Mouse (Mus musculus): Measurements from ENCODE around the gene Rtn1. TPM values are rescaled to one million over a fixed set of nuclear protein-coding genes. Genes with fewer than 3 reads are reported as not detected.
A peak's percentile ranks its signal among the peaks of the same experiment; 100 is the strongest.
"Not testable (repeated sequence)": the region's sequence is repeated elsewhere in the genome, so short reads cannot be mapped to it uniquely, and the experiment has no call there.

The Rtn1 gene
- polyA plus RNA-seq, 1 experiment from 2014 or later: 588 TPM

DNA sequence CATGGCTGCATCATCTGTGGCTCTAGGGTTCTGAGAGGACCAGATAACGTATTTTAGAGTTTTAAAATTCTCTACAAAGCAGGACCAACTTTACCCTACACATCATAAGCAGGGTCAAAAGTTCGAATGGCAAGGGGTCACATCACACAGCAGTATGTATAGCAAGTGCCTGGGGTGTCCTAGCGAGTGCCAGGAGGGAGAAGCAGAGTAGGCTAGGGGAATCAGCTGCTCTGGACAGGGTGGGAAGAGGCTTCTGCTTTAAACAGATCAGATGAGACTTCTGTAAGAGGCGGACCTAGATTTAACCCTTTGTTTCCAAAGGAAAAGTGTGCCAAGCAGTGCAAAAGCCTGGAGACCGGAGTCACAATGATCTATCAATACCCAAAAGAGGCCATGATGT is 103.4 kb downstream of the Rtn1 start:
- H3K9me3 ChIP-seq: 0 out of 2 replicates have a peak, but pooled peaks cover 5% of the 10 kb centered on the region
- peaks cover 29% of the 10 kb centered on the region for H3K4me1 ChIP-seq
- H3K4me2 ChIP-seq: no peak overlapping the region
- WGBS: 66% methylated on average over 5 of the region's 5 CpGs
- no peak overlapping the region for H3K27ac ChIP-seq
- H3K36me3 ChIP-seq (replicated peaks): no peaks in the 10 kb centered on the region
- H3K4me3 ChIP-seq (replicated peaks): no peak overlapping the region
- H3K27me3 ChIP-seq: no peaks in the 10 kb centered on the region
- ATAC-seq (ENCODE audit: low FRiP score): no peak
- H3K9ac ChIP-seq: no peak overlapping the region

DNA sequence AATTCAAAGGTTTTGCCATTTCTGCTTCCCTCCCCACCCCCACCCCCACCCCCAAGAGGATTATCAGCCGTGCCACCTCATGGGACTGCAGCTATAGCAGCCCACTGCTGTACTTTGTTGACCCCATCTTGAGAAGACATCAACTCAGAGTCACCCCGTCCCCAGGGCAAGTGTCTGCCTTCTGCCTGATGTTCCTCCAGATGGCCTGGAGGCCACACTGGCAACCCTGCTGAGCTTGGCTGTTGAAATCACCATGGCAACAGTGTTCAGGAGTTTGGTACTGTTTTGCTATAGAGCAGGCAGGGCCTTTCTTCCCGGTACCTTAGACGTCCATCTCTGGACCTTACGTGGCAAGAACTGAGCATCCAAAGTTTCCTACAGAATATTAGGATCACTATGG is 103.9 kb downstream of the Rtn1 start:
- H3K4me3 ChIP-seq (replicated peaks): no peak overlapping the region
- 40% methylated on average over 5 of the region's 5 CpGs for WGBS
- H3K4me1 ChIP-seq: peaks cover 29% of the 10 kb centered on the region
- no peak overlapping the region for H3K9ac ChIP-seq
- 0 out of 2 replicates have a peak, but pooled peaks cover 5% of the 10 kb centered on the region for H3K9me3 ChIP-seq
- no peak overlapping the region for H3K4me2 ChIP-seq
- H3K27ac ChIP-seq: no peak overlapping the region
- H3K36me3 ChIP-seq (replicated peaks): no peaks in the 10 kb centered on the region
- ATAC-seq (ENCODE audit: low FRiP score): peak; percentile 20; the same call in 1 of the 2 replicates
- H3K27me3 ChIP-seq: no peaks in the 10 kb centered on the region

DNA sequence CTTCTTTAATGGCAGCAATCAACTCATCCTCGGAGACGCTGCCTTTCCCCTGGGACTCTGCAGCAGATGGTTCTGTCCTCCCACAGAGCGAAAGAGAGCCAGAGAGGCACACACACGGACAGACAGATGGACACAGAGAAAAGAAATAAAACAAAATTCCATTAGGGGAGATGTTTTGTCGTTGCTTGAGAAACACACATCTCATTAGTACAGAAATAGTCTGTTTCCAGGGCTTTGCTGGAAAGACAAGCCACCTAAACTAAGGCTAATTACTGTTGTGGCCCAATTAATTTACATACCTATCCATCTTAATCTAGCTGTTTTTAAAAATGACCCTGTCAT is 104.5 kb downstream of the Rtn1 start:
- Histone ChIP-seq H3K27me3 (no peaks in the 10 kb centered on the region), H3K27ac (no peak overlapping the region), H3K4me3 (replicated peaks) (no peak overlapping the region), H3K4me1 (peaks cover 29% of the 10 kb centered on the region), H3K9ac (no peak overlapping the region), H3K36me3 (replicated peaks) (no peaks in the 10 kb centered on the region), H3K4me2 (no peak overlapping the region), H3K9me3 (0 out of 2 replicates have a peak, but pooled peaks cover 5% of the 10 kb centered on the region)
- 47% methylated on average over 5 of the region's 5 CpGs for WGBS
- no peak for ATAC-seq (ENCODE audit: low FRiP score)

DNA sequence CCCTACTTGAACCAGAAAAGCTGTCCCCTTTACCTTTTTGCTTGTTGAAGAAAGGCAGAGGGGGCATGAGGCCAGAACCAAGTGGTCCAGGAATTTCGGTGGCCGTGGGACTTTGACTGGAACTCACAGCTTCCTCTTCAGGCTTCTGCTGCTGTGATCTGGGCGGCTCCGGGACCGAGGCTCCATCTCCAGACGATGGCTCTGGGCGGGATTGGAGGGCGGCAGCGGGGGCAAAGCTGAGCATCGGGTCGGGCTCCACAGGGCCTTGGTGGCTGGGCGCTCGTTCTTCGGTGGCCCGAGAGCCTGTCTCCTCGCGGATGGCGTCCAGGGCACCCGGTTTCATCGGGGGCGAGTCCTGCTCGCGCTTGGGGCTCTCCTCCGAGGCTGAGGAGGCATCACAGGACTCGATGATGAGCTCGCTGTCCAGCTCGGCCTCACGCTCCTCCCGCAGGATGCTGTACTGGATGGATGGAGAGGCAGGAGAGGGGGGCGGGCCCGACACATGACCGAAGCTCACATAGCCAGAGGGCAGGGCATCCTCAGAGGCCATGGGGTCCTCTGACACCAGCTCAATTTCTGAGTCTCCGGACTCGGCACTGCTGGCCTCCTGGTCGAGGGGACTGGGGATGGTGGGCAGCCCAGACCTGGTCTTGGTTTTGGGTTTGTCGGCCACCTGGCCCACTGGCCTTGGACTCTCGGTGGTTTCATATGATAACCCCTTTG is 105.1 kb downstream of the Rtn1 start:
- H3K4me2 ChIP-seq: no peak overlapping the region
- no peak for ATAC-seq (ENCODE audit: low FRiP score)
- H3K4me1 ChIP-seq: peaks cover 29% of the 10 kb centered on the region
- no peaks in the 10 kb centered on the region for H3K36me3 ChIP-seq (replicated peaks)
- H3K9ac ChIP-seq: no peak overlapping the region
- H3K27ac ChIP-seq: no peak overlapping the region
- no peak overlapping the region for H3K4me3 ChIP-seq (replicated peaks)
- H3K27me3 ChIP-seq: no peaks in the 10 kb centered on the region
- 0 out of 2 replicates have a peak, but pooled peaks cover 5% of the 10 kb centered on the region for H3K9me3 ChIP-seq
- 71% methylated on average over 37 of the region's 37 CpGs for WGBS

DNA sequence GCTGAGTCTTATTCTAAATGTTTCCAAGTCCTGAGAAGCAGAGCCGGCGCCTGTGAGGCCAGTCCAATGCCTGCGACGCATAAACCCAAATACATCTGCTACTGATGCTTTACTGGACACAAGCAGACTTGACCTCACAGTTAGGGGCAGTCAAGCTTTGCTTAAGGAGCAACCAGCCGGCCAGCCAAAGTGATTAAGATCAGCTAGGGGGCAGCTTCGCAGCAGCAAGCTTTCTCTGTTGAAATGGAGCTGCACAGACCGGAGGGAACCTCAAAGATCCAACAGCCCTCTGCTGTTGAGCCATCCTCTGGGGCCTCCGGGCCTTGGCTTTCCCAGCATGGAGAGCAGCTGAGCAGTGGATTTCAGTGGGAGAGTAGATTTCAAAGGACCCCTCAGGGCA is 107.4 kb downstream of the Rtn1 start:
- Histone ChIP-seq H3K27me3 (no peaks in the 10 kb centered on the region), H3K4me1 (peaks cover 31% of the 10 kb centered on the region), H3K9me3 (0 out of 2 replicates have a peak, but pooled peaks cover 5% of the 10 kb centered on the region), H3K4me2 (no peak overlapping the region), H3K27ac (no peak overlapping the region; the same call in 1 of the 2 replicates), H3K9ac (no peak overlapping the region), H3K4me3 (replicated peaks) (no peak overlapping the region), H3K36me3 (replicated peaks) (no peaks in the 10 kb centered on the region)
- ATAC-seq (ENCODE audit: low FRiP score): no peak
- WGBS: 49% methylated on average over 8 of the region's 8 CpGs

DNA sequence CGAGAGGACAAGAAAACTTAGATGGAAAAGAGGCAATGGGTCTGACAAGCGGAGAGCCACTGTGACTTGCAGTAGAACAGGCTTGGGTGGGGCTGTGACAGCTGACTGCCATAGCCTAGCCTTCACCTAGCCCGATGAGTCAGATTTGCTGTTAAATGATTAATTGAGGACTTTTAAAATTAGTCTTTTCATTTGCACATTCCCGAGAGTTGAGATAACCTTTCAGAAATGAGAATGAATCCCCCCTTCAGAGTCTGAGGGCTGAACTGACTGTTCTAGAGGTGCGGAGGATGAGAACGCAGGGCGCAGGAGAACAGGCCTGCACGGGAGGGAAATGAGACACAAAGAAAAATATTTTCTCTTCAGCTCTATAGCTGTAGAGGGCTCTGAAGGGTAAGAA is 107.9 kb downstream of the Rtn1 start:
- Histone ChIP-seq H3K4me1 (peaks cover 31% of the 10 kb centered on the region), H3K9ac (no peak overlapping the region), H3K36me3 (replicated peaks) (no peaks in the 10 kb centered on the region), H3K4me3 (replicated peaks) (no peak overlapping the region), H3K4me2 (no peak overlapping the region), H3K27ac (no peak overlapping the region; the same call in 1 of the 2 replicates), H3K9me3 (0 out of 2 replicates have a peak, but pooled peaks cover 5% of the 10 kb centered on the region), H3K27me3 (no peaks in the 10 kb centered on the region)
- WGBS: 82% methylated on average over 8 of the region's 8 CpGs
- ATAC-seq (ENCODE audit: low FRiP score): no peak

DNA sequence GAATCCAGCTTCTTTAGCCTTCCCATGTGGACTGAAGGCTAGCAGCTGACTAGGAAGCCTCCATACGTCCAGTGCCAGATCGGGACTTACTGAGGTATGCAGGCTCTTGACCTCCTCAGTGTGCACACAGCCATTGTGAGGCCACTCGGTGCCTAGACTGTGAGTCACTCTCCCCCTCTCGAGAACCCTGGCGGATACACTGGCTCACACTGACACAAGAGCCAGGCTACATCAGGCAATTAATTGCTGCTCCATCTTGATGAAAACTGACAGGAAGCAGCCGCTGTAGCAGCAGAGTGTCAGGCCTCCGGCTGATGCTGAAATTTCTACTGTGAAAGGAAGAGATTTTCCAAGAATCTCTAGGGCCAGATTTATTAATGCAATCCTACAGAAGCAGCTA is 110.6 kb downstream of the Rtn1 start:
- ATAC-seq (ENCODE audit: low FRiP score): no peak
- 0 out of 2 replicates have a peak, but pooled peaks cover 3% of the 10 kb centered on the region for H3K9me3 ChIP-seq
- no peak overlapping the region for H3K4me2 ChIP-seq
- no peak overlapping the region for H3K4me3 ChIP-seq (replicated peaks)
- WGBS: 74% methylated on average over 7 of the region's 7 CpGs
- H3K27ac ChIP-seq: no peak overlapping the region
- H3K36me3 ChIP-seq (replicated peaks): no peaks in the 10 kb centered on the region
- no peaks in the 10 kb centered on the region for H3K27me3 ChIP-seq
- H3K4me1 ChIP-seq: peaks cover 11% of the 10 kb centered on the region
- no peak overlapping the region for H3K9ac ChIP-seq

DNA sequence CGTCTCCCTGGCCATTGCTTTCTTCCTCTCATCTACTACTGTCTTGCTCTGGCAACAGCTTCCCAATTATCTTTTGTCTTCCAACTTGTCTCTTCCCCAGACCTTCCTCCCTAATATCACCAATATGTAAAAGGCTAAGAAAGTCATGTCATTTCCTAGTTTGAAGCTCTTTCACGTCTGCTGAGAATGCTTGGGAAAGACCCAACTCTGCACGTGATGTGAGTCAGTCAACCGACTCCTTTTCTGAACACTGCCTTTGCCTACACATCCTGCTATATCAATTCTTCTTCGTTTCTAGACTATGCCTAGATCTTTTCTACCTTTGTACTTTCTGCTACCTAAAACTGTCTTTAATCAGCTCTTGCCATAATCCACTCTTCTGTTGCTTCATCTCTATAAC is 112.3 kb downstream of the Rtn1 start:
- peaks cover 7% of the 10 kb centered on the region for H3K4me1 ChIP-seq
- H3K27ac ChIP-seq: no peak overlapping the region
- peaks cover 7% of the 10 kb centered on the region; the same call in 1 of the 2 replicates for H3K9me3 ChIP-seq
- H3K4me3 ChIP-seq (replicated peaks): no peak overlapping the region
- no peak for ATAC-seq (ENCODE audit: low FRiP score)
- H3K36me3 ChIP-seq (replicated peaks): no peaks in the 10 kb centered on the region
- H3K27me3 ChIP-seq: no peaks in the 10 kb centered on the region
- no peak overlapping the region for H3K9ac ChIP-seq
- 89% methylated on average over 5 of the region's 5 CpGs for WGBS
- H3K4me2 ChIP-seq: no peak overlapping the region

DNA sequence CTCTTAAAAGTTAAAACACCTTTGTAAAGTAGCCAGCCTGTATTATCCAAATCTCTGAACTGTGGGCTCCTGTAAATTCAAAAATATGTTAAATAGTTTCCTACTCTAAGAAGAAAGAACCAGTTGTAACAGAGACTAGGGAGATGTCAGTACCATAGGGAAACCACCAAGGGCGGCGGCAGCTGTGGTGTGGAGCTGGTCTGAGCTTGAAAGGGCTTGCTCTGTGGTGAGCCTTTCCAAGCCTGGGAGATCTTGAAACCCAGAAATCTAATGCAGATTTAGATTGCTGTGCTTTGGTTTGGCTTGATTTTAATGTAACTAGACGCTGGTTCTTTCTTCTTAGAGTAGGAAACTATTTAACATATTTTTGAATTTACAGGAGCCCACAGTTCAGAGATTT is 115.7 kb downstream of the Rtn1 start:
- H3K4me3 ChIP-seq (replicated peaks); ATAC-seq (ENCODE audit: low FRiP score); H3K27ac ChIP-seq; H3K4me1 ChIP-seq; H3K9ac ChIP-seq; H3K9me3 ChIP-seq; H3K4me2 ChIP-seq; H3K36me3 ChIP-seq (replicated peaks); H3K27me3 ChIP-seq: not testable (repeated sequence)
- WGBS: 92% methylated on average over 3 of the region's 3 CpGs

DNA sequence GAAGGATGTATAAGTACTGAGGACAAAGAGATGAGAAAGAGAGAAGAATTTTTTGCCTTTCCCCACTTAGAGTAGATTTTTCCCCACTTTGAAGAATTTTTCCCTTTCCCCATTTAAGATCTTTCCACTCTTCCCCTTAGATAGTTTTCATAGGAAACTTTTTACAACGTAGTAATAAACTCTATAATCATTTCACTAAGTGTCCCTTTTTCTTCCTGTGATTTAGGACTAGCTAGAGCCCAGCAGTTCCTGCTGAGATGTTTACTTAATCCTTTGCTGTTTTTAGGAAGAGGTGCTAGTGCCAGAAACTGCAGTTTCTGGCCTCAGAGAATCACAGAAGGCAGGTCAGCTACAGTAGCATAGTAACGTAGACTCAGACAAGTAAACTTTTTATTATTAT is 116.3 kb downstream of the Rtn1 start:
- Histone ChIP-seq H3K4me2 (no peak overlapping the region), H3K9ac (no peak overlapping the region), H3K27ac (no peak overlapping the region), H3K4me1 (no peaks in the 10 kb centered on the region), H3K27me3 (no peaks in the 10 kb centered on the region), H3K9me3 (peaks cover 7% of the 10 kb centered on the region; the same call in 1 of the 2 replicates), H3K4me3 (replicated peaks) (no peak overlapping the region), H3K36me3 (replicated peaks) (no peaks in the 10 kb centered on the region)
- no peak for ATAC-seq (ENCODE audit: low FRiP score)
- 82% methylated on average over 2 of the region's 2 CpGs for WGBS

DNA sequence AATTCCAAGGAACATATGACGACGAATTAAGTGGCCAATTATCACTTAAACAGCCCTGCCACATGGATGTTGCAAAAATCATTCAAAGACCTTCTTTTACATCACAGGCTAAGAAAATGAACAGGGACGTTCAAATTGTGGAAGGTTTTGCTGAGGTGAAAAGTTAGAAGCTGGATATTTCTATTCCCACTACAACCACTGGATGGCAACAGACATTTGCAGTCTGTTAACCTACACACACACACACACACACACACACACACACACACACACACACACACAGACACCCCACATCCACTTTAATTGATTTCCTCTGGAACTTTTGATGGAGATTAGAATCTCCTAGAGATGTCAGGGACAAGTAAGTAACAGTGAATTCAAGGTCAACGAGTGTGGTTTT is 117.6 kb downstream of the Rtn1 start:
- Histone ChIP-seq H3K4me2 (no peak overlapping the region), H3K4me3 (replicated peaks) (no peak overlapping the region), H3K4me1 (no peaks in the 10 kb centered on the region), H3K27me3 (no peaks in the 10 kb centered on the region), H3K36me3 (replicated peaks) (no peaks in the 10 kb centered on the region), H3K9ac (no peak overlapping the region), H3K9me3 (peaks cover 7% of the 10 kb centered on the region; the same call in 1 of the 2 replicates), H3K27ac (no peak overlapping the region)
- no peak for ATAC-seq (ENCODE audit: low FRiP score)
- 90% methylated on average over 4 of the region's 4 CpGs for WGBS

DNA sequence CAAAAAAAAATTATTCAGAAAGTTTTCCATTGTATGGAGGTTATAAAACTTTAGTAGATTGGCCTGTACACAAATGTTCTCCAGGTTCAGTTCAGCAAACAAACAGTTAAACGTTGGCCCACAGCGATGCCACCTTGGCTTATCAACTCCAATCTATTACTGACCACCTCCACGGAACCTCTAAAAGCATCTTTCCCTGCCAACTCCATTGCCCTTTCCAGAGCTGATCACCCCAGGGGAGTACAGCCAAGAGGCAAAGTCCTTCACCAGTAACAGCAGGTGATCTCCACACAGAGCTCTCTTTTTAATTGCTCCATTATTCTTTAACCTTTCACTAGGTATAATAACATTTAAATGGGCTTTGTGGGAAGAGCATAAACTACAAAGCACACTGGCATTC is 120.6 kb downstream of the Rtn1 start:
- Histone ChIP-seq H3K27ac (no peak overlapping the region), H3K9me3 (peaks cover 3% of the 10 kb centered on the region; the same call in 1 of the 2 replicates), H3K36me3 (replicated peaks) (no peaks in the 10 kb centered on the region), H3K4me1 (no peaks in the 10 kb centered on the region), H3K4me3 (replicated peaks) (no peak overlapping the region), H3K9ac (no peak overlapping the region), H3K27me3 (no peaks in the 10 kb centered on the region), H3K4me2 (no peak overlapping the region)
- WGBS: 60% methylated on average over 3 of the region's 3 CpGs
- no peak for ATAC-seq (ENCODE audit: low FRiP score)

DNA sequence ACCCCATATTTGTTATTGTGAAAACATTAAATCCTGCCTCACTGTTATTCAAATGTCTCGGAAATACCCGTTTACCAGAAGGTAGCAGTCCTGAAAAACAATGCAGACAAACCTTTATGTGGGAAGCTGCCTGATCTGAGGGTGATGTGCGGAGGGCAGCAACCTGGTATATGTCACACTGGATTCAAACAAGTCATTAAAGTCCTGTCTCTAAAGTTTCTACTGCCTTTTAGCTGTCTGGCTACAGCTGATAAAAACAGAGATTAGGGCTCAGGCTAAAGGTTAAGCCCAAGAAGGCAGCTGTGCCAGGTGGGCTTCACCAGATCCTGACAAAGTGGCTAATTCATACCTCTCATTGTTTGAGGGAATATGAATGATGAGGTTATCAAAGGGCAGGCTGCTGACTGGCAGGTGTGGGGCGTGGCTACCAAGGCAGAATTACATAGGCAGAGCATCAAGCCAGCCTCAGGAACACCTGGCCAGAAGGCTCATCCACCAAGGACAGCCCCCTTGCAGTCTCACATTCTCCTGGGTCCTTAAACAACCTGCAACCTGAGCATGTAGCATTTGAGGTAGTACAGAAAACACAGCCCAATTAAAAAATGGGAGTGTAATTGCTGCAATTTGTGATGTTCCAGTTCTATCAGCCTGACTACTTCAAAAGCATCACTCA is 121.4 kb downstream of the Rtn1 start:
- Histone ChIP-seq H3K36me3 (replicated peaks) (no peaks in the 10 kb centered on the region), H3K27ac (no peak overlapping the region), H3K4me2 (no peak overlapping the region), H3K9ac (no peak overlapping the region), H3K4me1 (no peaks in the 10 kb centered on the region), H3K9me3 (peaks cover 3% of the 10 kb centered on the region; the same call in 1 of the 2 replicates), H3K4me3 (replicated peaks) (no peak overlapping the region), H3K27me3 (no peaks in the 10 kb centered on the region)
- no peak for ATAC-seq (ENCODE audit: low FRiP score)
- 77% methylated on average over 4 of the region's 4 CpGs for WGBS
